Mouse (Mus musculus): ENCODE measurements around the gene Pla2g4c. TPM values are rescaled to one million over a fixed set of nuclear protein-coding genes. Genes with fewer than 3 reads are reported as not detected.

Pla2g4c gene
- polyA plus RNA-seq, 1 experiment from 2014 or later: 1.6 TPM

Other genes with a start within 250 kb of the Pla2g4c start
- gene Vmn1r85, start 229.5 kb upstream of the Pla2g4c start, polyA plus RNA-seq (2014; fragmentation: Nextera tagmentation; extraction: Ambion mirVana): not detected in 2 replicates
- gene Vmn1r86, start 204.7 kb upstream of the Pla2g4c start, polyA plus RNA-seq (2014; fragmentation: Nextera tagmentation; extraction: Ambion mirVana): not detected in 2 replicates
- not detected in 2 replicates for gene Vmn1r87, start 184.5 kb upstream of the Pla2g4c start, polyA plus RNA-seq (2014; fragmentation: Nextera tagmentation; extraction: Ambion mirVana)
- not detected in 2 replicates for gene Vmn1r88, start 165.1 kb upstream of the Pla2g4c start, polyA plus RNA-seq (2014; fragmentation: Nextera tagmentation; extraction: Ambion mirVana)
- gene Vmn1r89, start 111.6 kb upstream of the Pla2g4c start, polyA plus RNA-seq (2014; fragmentation: Nextera tagmentation; extraction: Ambion mirVana): not detected in 2 replicates
- gene Lig1, start 47.4 kb upstream of the Pla2g4c start, polyA plus RNA-seq (2014; fragmentation: Nextera tagmentation; extraction: Ambion mirVana): 147 and 150 TPM in 2 replicates
- gene Zswim9, start 45.9 kb upstream of the Pla2g4c start, polyA plus RNA-seq (2014; fragmentation: Nextera tagmentation; extraction: Ambion mirVana): 5.0 and 5.1 TPM in 2 replicates
- gene Cabp5, start 73.5 kb downstream of the Pla2g4c start, polyA plus RNA-seq (2014; fragmentation: Nextera tagmentation; extraction: Ambion mirVana): not detected in 2 replicates
- gene Bsph1, start 126.2 kb downstream of the Pla2g4c start, polyA plus RNA-seq (2014; fragmentation: Nextera tagmentation; extraction: Ambion mirVana): not detected in 2 replicates
- gene Bsph2, start 246.4 kb downstream of the Pla2g4c start, polyA plus RNA-seq (2014; fragmentation: Nextera tagmentation; extraction: Ambion mirVana): not detected in 2 replicates